Mouse (Mus musculus) cerebellum, adult 2 months (tissue): Measurements from ENCODE around the gene Pla2g16.

Source experiments
- CTCF ChIP-seq: fragments of 200-500 bp; IDR thresholded peaks from 2 replicates; pipeline ENCODE4 v1.5.1; 2011; ENCODE audit warnings: low read depth, mild to moderate bottlenecking, control low read depth, low read length, moderate library complexity, borderline replicate concordance; ENCODE audit not compliant: insufficient read depth
- POLR2A ChIP-seq: fragments of 200-500 bp; IDR thresholded peaks from 2 replicates; pipeline ENCODE4 v1.6.1; 2011; ENCODE audit warnings: low read length, control low read depth, borderline replicate concordance; ENCODE audit not compliant: insufficient read depth

DNA sequence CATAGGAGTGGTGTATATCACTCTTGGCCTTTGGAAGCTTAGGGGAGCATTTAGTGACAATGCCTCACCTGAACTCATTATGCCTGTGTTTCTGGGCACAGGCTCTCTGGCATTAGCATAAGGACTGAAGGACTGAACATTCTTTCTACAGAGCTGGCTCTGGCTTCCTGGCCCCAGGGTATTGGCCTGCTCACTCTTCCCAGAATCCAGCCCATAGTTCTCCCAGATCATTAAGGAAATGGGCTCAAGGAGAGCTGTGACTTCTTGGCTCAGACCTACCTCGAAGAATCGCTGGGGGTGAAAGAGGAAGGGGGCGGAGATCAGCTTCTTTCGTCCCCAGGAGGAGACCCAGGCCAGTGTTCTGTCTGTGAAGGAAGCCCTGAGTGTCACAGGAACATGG, 41.2 kb downstream of the Pla2g16 start:
- TF ChIP-seq CTCF (no peak), POLR2A (no peak)
